Mouse (Mus musculus) liver, embryonic 12.5 days (tissue): ENCODE data around the gene Ppp2r5c. TPM values are rescaled to one million over a fixed set of nuclear protein-coding genes. Genes with fewer than 3 reads are reported as not detected.

Experiments used
- ATAC-seq: fragments of 200-750 bp; cut with Nextera tagmentation; 2 replicates; pipeline ENCODE4 v1.8.0; 2017; ENCODE audit warnings: moderate number of reproducible peaks, mild to moderate bottlenecking, moderate library complexity
- H3K27ac ChIP-seq: fragments of 300-500 bp; sonication (generic); 2 replicates; pipeline ENCODE4 v1.5.1; 2016; ENCODE audit warnings: mild to moderate bottlenecking
- H3K27me3 ChIP-seq: fragments of 300-500 bp; sonication (generic); replicated peaks from 2 replicates; pipeline ENCODE4 v1.6.1; 2016; ENCODE audit warnings: mild to moderate bottlenecking, moderate library complexity
- H3K36me3 ChIP-seq: fragments of 300-500 bp; sonication (generic); 2 replicates; pipeline ENCODE4 v1.6.1; 2016; ENCODE audit warnings: mild to moderate bottlenecking, moderate library complexity
- H3K4me1 ChIP-seq: fragments of 300-500 bp; sonication (generic); 2 replicates; pipeline ENCODE4 v1.6.1; 2016
- H3K4me2 ChIP-seq: fragments of 300-500 bp; sonication (generic); 2 replicates; pipeline ENCODE4 v1.6.1; 2016; ENCODE audit warnings: mild to moderate bottlenecking, moderate library complexity
- H3K4me3 ChIP-seq: fragments of 300-500 bp; sonication (generic); 2 replicates; pipeline ENCODE4 v1.5.1; 2016; ENCODE audit warnings: mild to moderate bottlenecking, moderate library complexity
- H3K9ac ChIP-seq: fragments of 300-500 bp; sonication (generic); 2 replicates; pipeline ENCODE4 v1.6.1; 2016; ENCODE audit warnings: mild to moderate bottlenecking, moderate library complexity
- H3K9me3 ChIP-seq: fragments of 300-500 bp; sonication (generic); replicated peaks from 2 replicates; pipeline ENCODE4 v1.6.1; 2016; ENCODE audit warnings: mild to moderate bottlenecking, moderate library complexity
- WGBS: fragments of 180-500 bp; shearing (Covaris S2); methylation state at CpG from one replicate; pipeline ENCODE4 v1.1.7; 2016; ENCODE audit not compliant: insufficient replicate concordance; 5-methylcytosine and 5-hydroxymethylcytosine counted together
- polyA plus RNA-seq: library from polyadenylated mRNA; unstranded; fragments of >200 nt; fragmentation: Nextera tagmentation; extraction: Ambion mirVana; gene quantifications from 2 replicates; pipeline ENCODE4 v1.2.1, GENCODE M21; 2016

The Ppp2r5c gene
- polyA plus RNA-seq, 1 experiment from 2014 or later, result 103 TPM

GRCm38 (mm10) chr12:110447306-110447705 is 386 bp downstream of the Ppp2r5c start:
- Histone ChIP-seq H3K9me3 (no peaks in the 10 kb centered on the region), H3K27me3 (peaks cover 33% of the 10 kb centered on the region), H3K4me2 (peak overlapping the region; percentile 97), H3K9ac (peak overlapping the region; percentile 82), H3K27ac (peak overlapping the region; percentile 93), H3K4me3 (peak overlapping the region; percentile 82), H3K4me1 (peaks cover 20% of the 10 kb centered on the region), H3K36me3 (no peaks in the 10 kb centered on the region)
- WGBS, result 1% methylated on average over 36 of the region's 39 CpGs
- peak; percentile 62 for ATAC-seq

DNA sequence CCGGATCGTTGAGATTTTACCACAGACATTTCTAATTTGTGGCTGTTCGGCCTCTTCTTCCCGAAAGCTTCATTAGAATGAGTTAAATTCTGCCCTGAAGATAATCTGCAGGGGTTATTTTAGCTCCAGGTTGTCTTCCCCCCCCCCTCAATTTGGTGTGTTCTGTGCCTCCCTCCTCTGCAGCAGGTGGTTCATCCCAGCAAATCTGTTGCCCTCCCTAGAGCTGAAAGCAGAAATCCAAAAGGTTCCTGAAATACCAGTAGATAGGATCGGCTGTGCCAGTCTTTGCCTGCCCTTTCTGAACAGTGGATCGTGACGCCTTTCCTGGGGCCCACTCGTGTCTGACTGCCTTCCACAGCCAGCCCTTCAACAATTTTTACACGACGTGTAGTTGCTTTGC is 1.8 kb downstream of the Ppp2r5c start:
- Histone ChIP-seq H3K27ac (no peak overlapping the region), H3K4me3 (no peak overlapping the region), H3K9ac (no peak overlapping the region), H3K9me3 (no peaks in the 10 kb centered on the region), H3K36me3 (no peaks in the 10 kb centered on the region), H3K4me1 (peaks cover 20% of the 10 kb centered on the region), H3K4me2 (no peak overlapping the region), H3K27me3 (peaks cover 21% of the 10 kb centered on the region)
- no peak for ATAC-seq
- 75% methylated on average over 10 of the region's 10 CpGs for WGBS

DNA sequence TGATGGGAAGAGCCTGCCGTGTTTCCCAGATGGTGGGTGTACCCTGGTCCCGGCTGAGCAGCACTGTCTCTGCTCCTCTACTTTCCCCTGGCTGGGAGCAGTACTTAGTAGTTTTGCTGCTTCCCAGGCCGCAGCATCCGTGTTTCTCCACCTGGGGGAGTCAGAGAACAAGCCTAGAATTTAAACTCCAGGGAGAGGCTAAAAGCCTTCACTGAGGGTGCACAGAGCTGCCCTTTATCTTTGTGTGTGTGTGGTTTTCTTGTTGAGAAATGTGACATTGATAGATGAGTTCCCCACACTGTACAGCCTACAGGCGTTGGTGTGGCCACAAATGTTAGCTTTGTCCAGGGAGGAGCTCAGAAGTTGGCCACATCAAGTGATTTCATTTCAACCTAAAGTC is 7.3 kb downstream of the Ppp2r5c start:
- no peak overlapping the region for H3K9ac ChIP-seq
- no peaks in the 10 kb centered on the region for H3K27me3 ChIP-seq
- no peak overlapping the region for H3K4me2 ChIP-seq
- WGBS, result 8% methylated on average over 5 of the region's 5 CpGs
- H3K36me3 ChIP-seq, result no peaks in the 10 kb centered on the region
- no peak overlapping the region for H3K4me3 ChIP-seq
- H3K27ac ChIP-seq, result 0 out of 2 replicates have a peak overlapping the region, but pooled peaks have one; percentile 18
- ATAC-seq, result peak; percentile 80
- no peaks in the 10 kb centered on the region for H3K9me3 ChIP-seq
- peaks cover 18% of the 10 kb centered on the region for H3K4me1 ChIP-seq

GRCm38 (mm10) chr12:110456024-110456423 is 9.1 kb downstream of the Ppp2r5c start:
- H3K4me3 ChIP-seq, result no peak overlapping the region
- no peak overlapping the region for H3K27ac ChIP-seq
- H3K4me2 ChIP-seq, result no peak overlapping the region
- WGBS, result 78% methylated on average over 7 of the region's 7 CpGs
- no peak overlapping the region for H3K9ac ChIP-seq
- H3K4me1 ChIP-seq, result peaks cover 35% of the 10 kb centered on the region
- H3K27me3 ChIP-seq, result no peaks in the 10 kb centered on the region
- no peaks in the 10 kb centered on the region for H3K9me3 ChIP-seq
- no peaks in the 10 kb centered on the region for H3K36me3 ChIP-seq
- ATAC-seq, result no peak

GRCm38 (mm10) chr12:110458667-110459066 is 11.7 kb downstream of the Ppp2r5c start:
- no peak for ATAC-seq
- Histone ChIP-seq H3K4me3 (no peak overlapping the region), H3K36me3 (no peaks in the 10 kb centered on the region), H3K9me3 (no peaks in the 10 kb centered on the region), H3K27me3 (no peaks in the 10 kb centered on the region), H3K9ac (no peak overlapping the region), H3K27ac (peak overlapping the region; percentile 33), H3K4me1 (peaks cover 35% of the 10 kb centered on the region), H3K4me2 (no peak overlapping the region)
- 29% methylated on average over 6 of the region's 6 CpGs for WGBS

GRCm38 (mm10) chr12:110460418-110461300 is 13.7 kb downstream of the Ppp2r5c start:
- no peak for ATAC-seq
- Histone ChIP-seq H3K27me3 (no peaks in the 10 kb centered on the region), H3K9ac (no peak overlapping the region; the same call in 1 of the 2 replicates), H3K4me3 (no peak overlapping the region), H3K4me1 (peaks cover 28% of the 10 kb centered on the region), H3K27ac (no peak overlapping the region), H3K4me2 (no peak overlapping the region), H3K9me3 (no peaks in the 10 kb centered on the region), H3K36me3 (no peaks in the 10 kb centered on the region)
- WGBS, result 68% methylated on average over 18 of the region's 18 CpGs

GRCm38 (mm10) chr12:110463711-110464110 is 16.8 kb downstream of the Ppp2r5c start:
- no peaks in the 10 kb centered on the region for H3K36me3 ChIP-seq
- H3K27ac ChIP-seq, result no peak overlapping the region
- peaks cover 18% of the 10 kb centered on the region for H3K4me1 ChIP-seq
- ATAC-seq, result no peak
- H3K9me3 ChIP-seq, result no peaks in the 10 kb centered on the region
- no peak overlapping the region for H3K4me3 ChIP-seq
- H3K9ac ChIP-seq, result no peak overlapping the region
- no peaks in the 10 kb centered on the region for H3K27me3 ChIP-seq
- 70% methylated on average over 8 of the region's 8 CpGs for whole genome bisulfite sequencing
- no peak overlapping the region for H3K4me2 ChIP-seq

- H3K4me1 ChIP-seq, result no peaks in the 10 kb centered on the region
- H3K9ac ChIP-seq, result no peak overlapping the region
- 87% methylated on average over 3 of the region's 3 CpGs for WGBS
- no peak for ATAC-seq
- H3K27ac ChIP-seq, result no peak overlapping the region
- 0 out of 2 replicates have a peak, but pooled peaks cover 6% of the 10 kb centered on the region for H3K36me3 ChIP-seq
- H3K4me2 ChIP-seq, result no peak overlapping the region
- H3K4me3 ChIP-seq, result no peak overlapping the region
- H3K9me3 ChIP-seq, result no peaks in the 10 kb centered on the region
- H3K27me3 ChIP-seq, result no peaks in the 10 kb centered on the region
Measured at GRCm38 (mm10) chr12:110471426-110471825, 24.5 kb downstream of the Ppp2r5c start.

DNA sequence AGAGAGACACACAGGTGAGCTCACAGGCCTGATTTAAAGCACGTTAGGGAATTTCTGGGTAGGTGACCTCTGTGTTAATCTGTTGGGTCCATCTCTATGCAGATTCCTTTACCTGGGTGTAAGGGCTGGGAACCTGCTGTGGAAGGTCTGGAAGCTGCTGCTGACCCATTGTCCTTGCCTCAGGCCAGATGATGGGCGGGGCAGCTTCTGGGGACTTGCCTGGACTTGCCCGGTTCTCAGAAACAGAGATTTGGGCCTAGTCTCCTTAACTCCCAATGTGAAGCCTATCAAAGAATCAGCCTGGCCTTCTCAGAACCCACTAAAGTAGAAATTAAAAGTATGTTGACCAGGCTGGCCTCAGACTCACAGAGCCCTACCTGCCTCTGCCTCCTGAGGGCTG is 25.3 kb downstream of the Ppp2r5c start:
- Histone ChIP-seq H3K4me3 (no peak overlapping the region), H3K9me3 (no peaks in the 10 kb centered on the region), H3K27me3 (no peaks in the 10 kb centered on the region), H3K9ac (no peak overlapping the region), H3K36me3 (0 out of 2 replicates have a peak, but pooled peaks cover 9% of the 10 kb centered on the region), H3K27ac (no peak overlapping the region), H3K4me2 (no peak overlapping the region), H3K4me1 (no peaks in the 10 kb centered on the region)
- ATAC-seq, result no peak
- WGBS, result 75% methylated on average over 3 of the region's 3 CpGs

- H3K36me3 ChIP-seq, result 0 out of 2 replicates have a peak, but pooled peaks cover 18% of the 10 kb centered on the region
- H3K4me2 ChIP-seq, result no peak overlapping the region
- H3K27ac ChIP-seq, result no peak overlapping the region
- H3K4me3 ChIP-seq, result no peak overlapping the region
- WGBS, result 66% methylated on average over 8 of the region's 8 CpGs
- no peaks in the 10 kb centered on the region for H3K27me3 ChIP-seq
- no peaks in the 10 kb centered on the region for H3K4me1 ChIP-seq
- no peaks in the 10 kb centered on the region for H3K9me3 ChIP-seq
- no peak overlapping the region for H3K9ac ChIP-seq
- ATAC-seq, result no peak
Measured at GRCm38 (mm10) chr12:110474497-110474896, 27.6 kb downstream of the Ppp2r5c start.

- no peaks in the 10 kb centered on the region for H3K9me3 ChIP-seq
- no peak overlapping the region for H3K4me2 ChIP-seq
- peaks cover 11% of the 10 kb centered on the region for H3K4me1 ChIP-seq
- H3K9ac ChIP-seq, result no peak overlapping the region
- no peak overlapping the region for H3K4me3 ChIP-seq
- no peak overlapping the region for H3K27ac ChIP-seq
- H3K36me3 ChIP-seq, result 0 out of 2 replicates have a peak, but pooled peaks cover 18% of the 10 kb centered on the region
- H3K27me3 ChIP-seq, result no peaks in the 10 kb centered on the region
- 58% methylated on average over 9 of the region's 9 CpGs for WGBS
- ATAC-seq, result no peak
Measured at GRCm38 (mm10) chr12:110476561-110476960, 29.6 kb downstream of the Ppp2r5c start.

GRCm38 (mm10) chr12:110477906-110478305 is 31.0 kb downstream of the Ppp2r5c start:
- no peak overlapping the region for H3K27ac ChIP-seq
- WGBS, result 81% methylated on average over 8 of the region's 8 CpGs
- no peaks in the 10 kb centered on the region for H3K27me3 ChIP-seq
- no peak overlapping the region for H3K4me3 ChIP-seq
- no peaks in the 10 kb centered on the region for H3K9me3 ChIP-seq
- peaks cover 22% of the 10 kb centered on the region; the same call in 1 of the 2 replicates for H3K36me3 ChIP-seq
- H3K4me1 ChIP-seq, result peaks cover 11% of the 10 kb centered on the region
- H3K9ac ChIP-seq, result no peak overlapping the region
- no peak overlapping the region for H3K4me2 ChIP-seq
- ATAC-seq, result no peak
